Mouse (Mus musculus) heart, embryonic 12.5 days (tissue): ENCODE data around the gene Iqgap2. TPM values are rescaled to one million over a fixed set of nuclear protein-coding genes. Genes with fewer than 3 reads are reported as not detected.

Experiments
- ATAC-seq: fragments of 200-750 bp; cut with Nextera tagmentation; 2 replicates; pipeline ENCODE4 v1.8.0; 2017; ENCODE audit warnings: moderate TSS enrichment, moderate library complexity; ENCODE audit not compliant: insufficient number of reproducible peaks, low FRiP score
- H3K27ac ChIP-seq: fragments of 300-500 bp; sonication (generic); 2 replicates; pipeline ENCODE4 v1.5.1; 2016; ENCODE audit warnings: mild to moderate bottlenecking, moderate library complexity; ENCODE audit not compliant: poor library complexity, severe bottlenecking
- H3K27me3 ChIP-seq: fragments of 300-500 bp; sonication (generic); replicated peaks from 2 replicates; pipeline ENCODE4 v1.6.1; 2016; ENCODE audit warnings: mild to moderate bottlenecking, moderate library complexity
- H3K36me3 ChIP-seq: fragments of 300-500 bp; sonication (generic); 2 replicates; pipeline ENCODE4 v1.6.1; 2016; ENCODE audit warnings: mild to moderate bottlenecking, moderate library complexity
- H3K4me1 ChIP-seq: fragments of 300-500 bp; sonication (generic); replicated peaks from 2 replicates; pipeline ENCODE4 v1.6.1; 2016; ENCODE audit warnings: mild to moderate bottlenecking
- H3K4me2 ChIP-seq: fragments of 300-500 bp; sonication (generic); 2 replicates; pipeline ENCODE4 v1.6.1; 2016; ENCODE audit warnings: mild to moderate bottlenecking, moderate library complexity
- H3K4me3 ChIP-seq: fragments of 300-500 bp; sonication (generic); 2 replicates; pipeline ENCODE4 v1.5.1; 2016; ENCODE audit warnings: mild to moderate bottlenecking
- H3K9ac ChIP-seq: fragments of 300-500 bp; sonication (generic); 2 replicates; pipeline ENCODE4 v1.6.1; 2016; ENCODE audit warnings: mild to moderate bottlenecking, moderate library complexity
- H3K9me3 ChIP-seq: fragments of 300-500 bp; sonication (generic); replicated peaks from 2 replicates; pipeline ENCODE4 v1.6.1; 2016; ENCODE audit warnings: mild to moderate bottlenecking, moderate library complexity
- WGBS: fragments of 180-500 bp; shearing (Covaris S2); methylation state at CpG from one replicate; pipeline ENCODE4 v1.1.7; 2016; 5-methylcytosine and 5-hydroxymethylcytosine counted together
- polyA plus RNA-seq: library from polyadenylated mRNA; unstranded; fragments of >200 nt; fragmentation: Nextera tagmentation; extraction: Ambion mirVana; gene quantifications from 2 replicates; pipeline ENCODE4 v1.2.1, GENCODE M21; 2016

Gene Iqgap2
- polyA plus RNA-seq, 1 experiment from 2014 or later = 6.9 TPM

GRCm38 (mm10) chr13:95745451-95745850, 146.3 kb downstream of the Iqgap2 start:
- no peak overlapping the region for H3K4me2 ChIP-seq
- no peak overlapping the region for H3K9ac ChIP-seq
- no peak overlapping the region for H3K4me3 ChIP-seq
- H3K36me3 ChIP-seq = no peaks in the 10 kb centered on the region
- 76% methylated on average over 4 of the region's 4 CpGs for WGBS
- no peaks in the 10 kb centered on the region for H3K9me3 ChIP-seq
- no peaks in the 10 kb centered on the region for H3K27me3 ChIP-seq
- no peak for ATAC-seq
- no peak overlapping the region for H3K27ac ChIP-seq
- peaks cover 12% of the 10 kb centered on the region; the same call in 1 of the 2 replicates for H3K4me1 ChIP-seq

- Histone ChIP-seq H3K4me1 (peaks cover 12% of the 10 kb centered on the region; the same call in 1 of the 2 replicates), H3K9ac (no peak overlapping the region), H3K36me3 (no peaks in the 10 kb centered on the region), H3K9me3 (no peaks in the 10 kb centered on the region), H3K4me3 (no peak overlapping the region), H3K4me2 (no peak overlapping the region), H3K27me3 (no peaks in the 10 kb centered on the region), H3K27ac (no peak overlapping the region)
- WGBS = 84% methylated on average over 9 of the region's 9 CpGs
- no peak for ATAC-seq
Measured at GRCm38 (mm10) chr13:95742881-95743466, 148.7 kb downstream of the Iqgap2 start.

GRCm38 (mm10) chr13:95741813-95742689, 149.7 kb downstream of the Iqgap2 start:
- H3K27ac ChIP-seq = no peak overlapping the region
- no peak for ATAC-seq

GRCm38 (mm10) chr13:95739651-95740050, 152.1 kb downstream of the Iqgap2 start:
- no peaks in the 10 kb centered on the region for H3K27me3 ChIP-seq
- 60% methylated on average over 5 of the region's 5 CpGs for WGBS
- no peaks in the 10 kb centered on the region for H3K36me3 ChIP-seq
- H3K4me1 ChIP-seq = peaks cover 4% of the 10 kb centered on the region; the same call in 1 of the 2 replicates
- 0 out of 2 replicates have a peak, but pooled peaks cover 6% of the 10 kb centered on the region for H3K9me3 ChIP-seq
- no peak overlapping the region for H3K4me2 ChIP-seq
- no peak for ATAC-seq
- H3K4me3 ChIP-seq = no peak overlapping the region
- H3K9ac ChIP-seq = no peak overlapping the region
- H3K27ac ChIP-seq = no peak overlapping the region

More at GRCm38 (mm10) chr13:95741813-95742689, 149.7 kb downstream of the Iqgap2 start:
- no peak overlapping the region for H3K4me2 ChIP-seq
- peaks cover 5% of the 10 kb centered on the region; the same call in 1 of the 2 replicates for H3K4me1 ChIP-seq
- no peak overlapping the region for H3K9ac ChIP-seq
- no peaks in the 10 kb centered on the region for H3K36me3 ChIP-seq
- 84% methylated on average over 11 of the region's 11 CpGs for WGBS
- H3K27me3 ChIP-seq = no peaks in the 10 kb centered on the region
- no peak overlapping the region for H3K4me3 ChIP-seq
- H3K9me3 ChIP-seq = 0 out of 2 replicates have a peak, but pooled peaks cover 6% of the 10 kb centered on the region

GRCm38 (mm10) chr13:95730491-95730890, 161.2 kb downstream of the Iqgap2 start:
- H3K4me3 ChIP-seq = no peak overlapping the region
- no peaks in the 10 kb centered on the region for H3K27me3 ChIP-seq
- no peaks in the 10 kb centered on the region for H3K36me3 ChIP-seq
- H3K4me2 ChIP-seq = no peak overlapping the region
- no peak overlapping the region for H3K27ac ChIP-seq
- H3K4me1 ChIP-seq = no peaks in the 10 kb centered on the region
- H3K9me3 ChIP-seq = no peaks in the 10 kb centered on the region
- H3K9ac ChIP-seq = no peak overlapping the region
- ATAC-seq = no peak
- WGBS = 70% methylated on average over 4 of the region's 4 CpGs

GRCm38 (mm10) chr13:95719320-95720232, 172.1 kb downstream of the Iqgap2 start:
- H3K9ac ChIP-seq = no peak overlapping the region
- ATAC-seq = peak; percentile 82
- no peaks in the 10 kb centered on the region for H3K9me3 ChIP-seq
- H3K27ac ChIP-seq = no peak overlapping the region
- H3K36me3 ChIP-seq = no peaks in the 10 kb centered on the region
- H3K27me3 ChIP-seq = no peaks in the 10 kb centered on the region
- H3K4me2 ChIP-seq = peak overlapping the region; percentile 64
- WGBS = 39% methylated on average over 14 of the region's 14 CpGs
- H3K4me3 ChIP-seq = peak overlapping the region; percentile 39
- H3K4me1 ChIP-seq = peaks cover 10% of the 10 kb centered on the region

- no peak for ATAC-seq
- 67% methylated on average over 4 of the region's 4 CpGs for WGBS
Measured at GRCm38 (mm10) chr13:95715356-95715755, 176.4 kb downstream of the Iqgap2 start.

GRCm38 (mm10) chr13:95714271-95714975, 177.3 kb downstream of the Iqgap2 start:
- Histone ChIP-seq H3K4me3 (no peak overlapping the region), H3K27ac (no peak overlapping the region), H3K4me1 (peaks cover 6% of the 10 kb centered on the region; the same call in 1 of the 2 replicates), H3K27me3 (no peaks in the 10 kb centered on the region), H3K9ac (no peak overlapping the region), H3K36me3 (0 out of 2 replicates have a peak, but pooled peaks cover 2% of the 10 kb centered on the region), H3K9me3 (no peaks in the 10 kb centered on the region), H3K4me2 (no peak overlapping the region)
- no peak for ATAC-seq
- 55% methylated on average over 3 of the region's 3 CpGs for WGBS

More at GRCm38 (mm10) chr13:95715356-95715755, 176.4 kb downstream of the Iqgap2 start:
- H3K4me1 ChIP-seq = peaks cover 13% of the 10 kb centered on the region
- H3K9ac ChIP-seq = no peak overlapping the region
- H3K4me2 ChIP-seq = no peak overlapping the region
- H3K4me3 ChIP-seq = no peak overlapping the region
- H3K36me3 ChIP-seq = 0 out of 2 replicates have a peak, but pooled peaks cover 2% of the 10 kb centered on the region
- H3K9me3 ChIP-seq = no peaks in the 10 kb centered on the region
- no peak overlapping the region for H3K27ac ChIP-seq
- H3K27me3 ChIP-seq = no peaks in the 10 kb centered on the region

- Histone ChIP-seq H3K4me3 (no peak overlapping the region), H3K27ac (no peak overlapping the region), H3K36me3 (0 out of 2 replicates have a peak, but pooled peaks cover 2% of the 10 kb centered on the region), H3K9me3 (no peaks in the 10 kb centered on the region), H3K4me1 (0 out of 2 replicates have a peak, but pooled peaks cover 3% of the 10 kb centered on the region), H3K4me2 (no peak overlapping the region), H3K27me3 (no peaks in the 10 kb centered on the region), H3K9ac (no peak overlapping the region)
- no peak for ATAC-seq
- WGBS = 86% methylated on average over 9 of the region's 9 CpGs
Measured at GRCm38 (mm10) chr13:95712570-95713268, 179.0 kb downstream of the Iqgap2 start.

GRCm38 (mm10) chr13:95712054-95712453, 179.7 kb downstream of the Iqgap2 start:
- H3K27me3 ChIP-seq = no peaks in the 10 kb centered on the region

More at GRCm38 (mm10) chr13:95712054-95712453, 179.7 kb downstream of the Iqgap2 start:
- no peak overlapping the region for H3K4me2 ChIP-seq
- H3K9ac ChIP-seq = no peak overlapping the region
- 0 out of 2 replicates have a peak, but pooled peaks cover 2% of the 10 kb centered on the region for H3K36me3 ChIP-seq
- no peak for ATAC-seq
- no peaks in the 10 kb centered on the region for H3K9me3 ChIP-seq
- H3K4me3 ChIP-seq = no peak overlapping the region
- H3K4me1 ChIP-seq = 0 out of 2 replicates have a peak, but pooled peaks cover 3% of the 10 kb centered on the region
- H3K27ac ChIP-seq = no peak overlapping the region
